Mouse (Mus musculus) olfactory bulb, adult 2 months (tissue): ENCODE measurements around the gene Defb28.

Experiments
- CTCF ChIP-seq: fragments of 200-500 bp; IDR thresholded peaks from 2 replicates; pipeline ENCODE4 v1.5.1; 2012; ENCODE audit warnings: low read depth, mild to moderate bottlenecking, low read length, moderate library complexity; ENCODE audit not compliant: insufficient read depth
- POLR2A ChIP-seq: fragments of 200-500 bp; IDR thresholded peaks from 2 replicates; pipeline ENCODE4 v1.6.1; 2012; ENCODE audit warnings: mild to moderate bottlenecking, low read depth, low read length, moderate library complexity; ENCODE audit not compliant: insufficient read depth

- TF ChIP-seq CTCF (no peak), POLR2A (no peak)
Observed at GRCm38 (mm10) chr2:152493151-152493550, 24.9 kb upstream of the Defb28 start.
